Mouse (Mus musculus): ENCODE results near the gene Cdc42bpg. TPM values are rescaled to one million over a fixed set of nuclear protein-coding genes. Genes with fewer than 3 reads are reported as not detected.

Cdc42bpg gene
- polyA plus RNA-seq, 1 experiment from 2014 or later, result 0.58 TPM

DNA sequence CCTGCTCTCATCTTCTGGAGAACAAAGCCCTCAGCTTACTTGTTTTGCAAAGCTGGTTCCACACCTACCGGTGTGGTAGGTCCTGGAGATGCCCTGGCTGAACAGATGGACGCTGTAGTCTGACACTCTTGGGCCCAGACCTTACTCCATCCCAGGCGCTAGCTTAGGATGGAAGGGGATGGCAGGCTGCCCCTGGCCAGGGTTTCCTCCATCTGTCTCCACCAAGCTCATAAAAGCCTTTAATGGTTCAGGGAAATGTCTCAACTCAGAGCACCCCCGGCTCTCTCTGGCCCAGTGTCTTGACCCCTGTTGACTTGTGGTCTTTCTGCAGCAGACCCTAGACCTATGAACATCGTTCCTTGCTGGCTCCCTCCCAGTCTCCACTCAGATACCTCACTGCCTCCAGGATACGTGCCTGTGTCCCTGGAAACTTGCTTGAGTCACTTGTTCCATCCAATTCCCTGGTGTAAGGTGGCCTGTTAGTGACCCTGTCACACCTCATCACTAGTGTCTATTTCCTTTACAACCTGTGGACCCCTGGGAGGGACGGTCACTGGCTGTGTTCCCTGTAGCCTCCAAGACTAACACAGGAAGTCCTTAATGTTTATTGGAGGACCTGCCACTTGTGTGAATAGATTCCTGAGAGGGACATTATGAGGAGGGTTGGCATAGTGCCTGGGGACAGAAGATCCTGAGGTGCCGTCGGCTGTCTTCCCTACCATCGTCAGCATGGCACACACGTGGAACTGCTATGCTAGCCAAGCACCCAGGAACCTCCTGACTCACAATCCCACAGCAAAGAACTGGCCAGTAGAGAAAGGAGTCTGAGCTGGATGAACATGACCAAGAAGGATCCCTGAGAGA, 38.7 kb upstream of the Cdc42bpg start:
- WGBS, result 52% methylated on average over 11 of the region's 11 CpGs
- H3K9ac ChIP-seq (ENCODE audit: low read length), result no peak overlapping the region
- H3K4me2 ChIP-seq (ENCODE audit: low read depth), result no peak overlapping the region
- H3K9me3 ChIP-seq (ENCODE audit: control insufficient read depth, low read length), result no peaks in the 10 kb centered on the region
- H3K27me3 ChIP-seq (ENCODE audit: control insufficient read depth, insufficient read depth, low read length), result no peaks in the 10 kb centered on the region
- ATAC-seq (ENCODE audit: insufficient read depth, low FRiP score, low TSS enrichment) (no peak), DNase-seq (ENCODE audit: low spot score) (no peak)
- no peak overlapping the region for H3K4me3 ChIP-seq (ENCODE audit: low read depth, low read length)
- 0 out of 2 replicates have a peak, but pooled peaks cover 2% of the 10 kb centered on the region for H3K4me1 ChIP-seq (ENCODE audit: control insufficient read depth, insufficient read depth, low read length)
- H3K27ac ChIP-seq (ENCODE audit: low read depth, low read length), result no peak overlapping the region
- no peaks in the 10 kb centered on the region for H3K36me3 ChIP-seq (ENCODE audit: control insufficient read depth, insufficient read depth, low read length)

DNA sequence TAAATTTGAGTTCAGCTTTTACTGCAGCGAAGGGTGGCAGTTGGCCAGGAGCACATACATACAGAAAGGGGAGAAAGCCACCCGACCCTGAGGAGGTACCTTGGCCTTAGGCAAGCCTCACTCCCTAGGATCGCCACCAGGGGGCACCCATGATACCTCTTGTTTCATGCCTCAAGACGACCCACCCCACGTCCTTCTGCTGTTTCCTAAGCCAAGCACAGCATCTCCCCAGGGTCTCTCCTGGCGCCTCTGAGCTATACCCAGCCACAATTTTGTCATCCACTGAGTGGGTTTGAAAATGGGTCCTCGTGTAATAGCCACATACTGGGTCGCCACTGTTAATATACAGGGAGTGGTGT, 38.1 kb upstream of the Cdc42bpg start:
- Histone ChIP-seq H3K4me2 (ENCODE audit: low read depth) (no peak overlapping the region), H3K27me3 (ENCODE audit: control insufficient read depth, insufficient read depth, low read length) (no peaks in the 10 kb centered on the region), H3K36me3 (ENCODE audit: control insufficient read depth, insufficient read depth, low read length) (no peaks in the 10 kb centered on the region), H3K4me3 (ENCODE audit: low read depth, low read length) (no peak overlapping the region), H3K9me3 (ENCODE audit: control insufficient read depth, low read length) (no peaks in the 10 kb centered on the region), H3K27ac (ENCODE audit: low read depth, low read length) (no peak overlapping the region), H3K4me1 (ENCODE audit: control insufficient read depth, insufficient read depth, low read length) (0 out of 2 replicates have a peak, but pooled peaks cover 2% of the 10 kb centered on the region), H3K9ac (ENCODE audit: low read length) (no peak overlapping the region)
- no peak for ATAC-seq (ENCODE audit: insufficient read depth, low FRiP score, low TSS enrichment)
- WGBS, result 18% methylated on average over 8 of the region's 8 CpGs
- DNase-seq (ENCODE audit: low spot score), result peak; percentile 89

DNA sequence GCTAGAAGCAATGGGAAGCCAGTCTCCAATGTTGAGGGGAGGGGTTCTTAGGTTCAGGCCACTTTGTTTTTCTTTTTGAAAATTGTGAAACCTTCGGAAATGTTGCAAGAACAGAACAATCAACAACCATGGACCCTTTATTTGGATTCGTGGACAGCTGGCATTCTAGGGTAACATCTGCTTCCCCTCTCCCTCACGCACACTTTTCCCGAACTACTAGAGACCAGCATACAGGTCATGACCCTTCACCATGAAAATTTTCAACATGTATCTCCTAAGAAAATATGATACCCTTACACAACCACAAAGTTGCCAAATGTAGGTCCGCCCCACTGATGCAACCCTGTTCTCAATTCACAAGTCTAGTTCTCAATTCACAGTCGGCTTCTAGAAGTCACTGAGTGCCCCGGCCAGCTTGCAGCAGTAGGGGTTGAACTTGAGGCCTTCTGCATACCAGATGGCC, 37.6 kb upstream of the Cdc42bpg start:
- H3K9ac ChIP-seq (ENCODE audit: low read length), result no peak overlapping the region
- no peak overlapping the region for H3K4me3 ChIP-seq (ENCODE audit: low read depth, low read length)
- H3K36me3 ChIP-seq (ENCODE audit: control insufficient read depth, insufficient read depth, low read length), result no peaks in the 10 kb centered on the region
- H3K9me3 ChIP-seq (ENCODE audit: control insufficient read depth, low read length), result no peaks in the 10 kb centered on the region
- DNase-seq (ENCODE audit: low spot score) (no peak), ATAC-seq (ENCODE audit: insufficient read depth, low FRiP score, low TSS enrichment) (no peak)
- 81% methylated on average over 7 of the region's 7 CpGs for WGBS
- no peak overlapping the region for H3K27ac ChIP-seq (ENCODE audit: low read depth, low read length)
- no peak overlapping the region for H3K4me2 ChIP-seq (ENCODE audit: low read depth)
- H3K27me3 ChIP-seq (ENCODE audit: control insufficient read depth, insufficient read depth, low read length), result no peaks in the 10 kb centered on the region
- H3K4me1 ChIP-seq (ENCODE audit: control insufficient read depth, insufficient read depth, low read length), result 0 out of 2 replicates have a peak, but pooled peaks cover 2% of the 10 kb centered on the region

DNA sequence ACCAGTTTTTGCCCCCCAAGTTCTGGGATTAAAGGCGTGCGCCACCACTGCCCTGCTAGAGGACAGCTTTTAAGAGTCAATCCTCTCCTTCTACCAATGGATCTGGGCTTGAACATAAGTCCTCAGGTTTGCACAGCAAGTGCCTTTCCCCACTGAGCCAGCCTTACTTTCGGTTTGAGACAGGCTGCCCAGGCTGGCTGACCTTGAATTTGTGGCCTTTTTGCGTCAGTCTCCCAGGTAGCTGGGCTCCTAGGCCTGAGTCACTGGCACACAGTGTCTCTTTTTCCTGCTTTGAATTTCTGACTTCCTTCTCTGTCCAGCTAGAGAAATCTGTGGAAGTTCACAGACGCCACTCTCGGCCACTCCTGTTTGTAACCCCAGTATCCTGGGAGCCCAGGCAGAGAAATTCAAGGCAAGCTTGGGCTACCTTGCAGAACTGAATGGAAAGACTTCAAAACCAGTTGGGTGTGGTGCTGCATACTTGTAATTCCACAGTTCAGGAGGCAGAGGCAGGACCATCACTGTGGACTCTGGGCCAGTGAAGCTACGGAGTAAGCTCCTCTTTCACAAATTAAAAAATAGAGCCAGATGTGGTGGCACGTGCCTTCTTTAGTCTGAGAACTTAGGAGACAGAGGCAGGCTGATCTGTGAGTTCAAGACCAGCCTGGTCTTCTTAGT, 36.3 kb upstream of the Cdc42bpg start:
- no peak for ATAC-seq (ENCODE audit: insufficient read depth, low FRiP score, low TSS enrichment)
- 90% methylated on average over 8 of the region's 8 CpGs for WGBS

DNA sequence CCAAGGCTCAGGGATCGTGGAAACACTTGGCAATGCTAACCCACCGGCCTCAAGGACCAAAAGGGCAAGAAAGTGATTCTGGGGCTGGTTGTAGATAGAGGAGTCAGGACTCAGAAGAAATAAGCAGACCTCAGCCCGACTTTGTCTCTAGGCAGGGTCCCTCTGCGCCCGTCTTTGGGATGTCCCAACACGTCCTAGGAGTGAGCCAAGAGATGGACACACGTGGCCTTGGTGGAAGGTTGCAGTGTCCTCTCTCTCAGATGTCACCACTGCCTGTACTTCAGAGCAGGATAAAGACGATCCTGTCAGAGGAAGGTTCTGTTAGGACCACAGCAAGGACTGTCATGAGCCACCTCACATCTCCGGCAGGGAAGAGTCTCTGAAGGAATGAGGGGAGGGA, 35.6 kb upstream of the Cdc42bpg start:
- no peak for DNase-seq (ENCODE audit: low spot score)
- Histone ChIP-seq H3K4me3 (ENCODE audit: low read depth, low read length) (no peak overlapping the region), H3K4me2 (ENCODE audit: low read depth) (no peak overlapping the region; the same call in 1 of the 2 replicates), H3K27me3 (ENCODE audit: control insufficient read depth, insufficient read depth, low read length) (no peaks in the 10 kb centered on the region), H3K36me3 (ENCODE audit: control insufficient read depth, insufficient read depth, low read length) (no peaks in the 10 kb centered on the region), H3K27ac (ENCODE audit: low read depth, low read length) (no peak overlapping the region), H3K9me3 (ENCODE audit: control insufficient read depth, low read length) (no peaks in the 10 kb centered on the region), H3K9ac (ENCODE audit: low read length) (0 out of 2 replicates have a peak overlapping the region, but pooled peaks have one; percentile 22), H3K4me1 (ENCODE audit: control insufficient read depth, insufficient read depth, low read length) (peaks cover 3% of the 10 kb centered on the region)
- ATAC-seq (ENCODE audit: insufficient read depth, low FRiP score, low TSS enrichment), result no peak
- WGBS, result 65% methylated on average over 9 of the region's 9 CpGs

More for the DNA sequence above, 36.3 kb upstream of the Cdc42bpg start:
- no peak for DNase-seq (ENCODE audit: low spot score)
- 0 out of 2 replicates have a peak, but pooled peaks cover 2% of the 10 kb centered on the region for H3K4me1 ChIP-seq (ENCODE audit: control insufficient read depth, insufficient read depth, low read length)
- H3K4me2 ChIP-seq (ENCODE audit: low read depth), result no peak overlapping the region
- H3K9ac ChIP-seq (ENCODE audit: low read length), result no peak overlapping the region
- H3K36me3 ChIP-seq (ENCODE audit: control insufficient read depth, insufficient read depth, low read length), result no peaks in the 10 kb centered on the region
- no peaks in the 10 kb centered on the region for H3K9me3 ChIP-seq (ENCODE audit: control insufficient read depth, low read length)
- H3K4me3 ChIP-seq (ENCODE audit: low read depth, low read length), result no peak overlapping the region
- no peak overlapping the region for H3K27ac ChIP-seq (ENCODE audit: low read depth, low read length)
- no peaks in the 10 kb centered on the region for H3K27me3 ChIP-seq (ENCODE audit: control insufficient read depth, insufficient read depth, low read length)

DNA sequence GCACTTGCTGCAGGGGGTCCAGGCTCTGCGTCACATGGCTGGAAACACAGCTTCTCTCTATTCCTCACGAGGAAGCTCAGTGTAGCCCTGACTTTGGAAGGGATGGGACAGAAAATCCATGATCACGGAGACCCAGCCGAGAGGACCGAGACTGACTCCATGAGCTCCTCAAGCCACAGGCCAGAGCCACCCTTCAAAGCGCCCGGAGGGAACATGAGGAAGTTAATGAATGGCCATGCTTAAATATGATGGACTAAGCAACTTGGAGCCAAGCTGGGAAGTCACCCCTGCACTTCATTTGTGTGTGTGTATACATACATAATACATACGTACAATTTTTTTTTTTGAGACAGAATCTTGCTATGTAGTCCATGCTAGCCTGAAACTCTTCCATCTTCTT, 35.0 kb upstream of the Cdc42bpg start:
- no peaks in the 10 kb centered on the region for H3K36me3 ChIP-seq (ENCODE audit: control insufficient read depth, insufficient read depth, low read length)
- no peaks in the 10 kb centered on the region for H3K27me3 ChIP-seq (ENCODE audit: control insufficient read depth, insufficient read depth, low read length)
- no peak overlapping the region for H3K4me3 ChIP-seq (ENCODE audit: low read depth, low read length)
- H3K27ac ChIP-seq (ENCODE audit: low read depth, low read length), result no peak overlapping the region
- no peaks in the 10 kb centered on the region for H3K9me3 ChIP-seq (ENCODE audit: control insufficient read depth, low read length)
- WGBS, result 35% methylated on average over 8 of the region's 8 CpGs
- H3K4me2 ChIP-seq (ENCODE audit: low read depth), result no peak overlapping the region; the same call in 1 of the 2 replicates
- H3K9ac ChIP-seq (ENCODE audit: low read length), result 0 out of 2 replicates have a peak overlapping the region, but pooled peaks have one; percentile 22
- peaks cover 6% of the 10 kb centered on the region for H3K4me1 ChIP-seq (ENCODE audit: control insufficient read depth, insufficient read depth, low read length)
- no peak for ATAC-seq (ENCODE audit: insufficient read depth, low FRiP score, low TSS enrichment)
- DNase-seq (ENCODE audit: low spot score), result no peak

DNA sequence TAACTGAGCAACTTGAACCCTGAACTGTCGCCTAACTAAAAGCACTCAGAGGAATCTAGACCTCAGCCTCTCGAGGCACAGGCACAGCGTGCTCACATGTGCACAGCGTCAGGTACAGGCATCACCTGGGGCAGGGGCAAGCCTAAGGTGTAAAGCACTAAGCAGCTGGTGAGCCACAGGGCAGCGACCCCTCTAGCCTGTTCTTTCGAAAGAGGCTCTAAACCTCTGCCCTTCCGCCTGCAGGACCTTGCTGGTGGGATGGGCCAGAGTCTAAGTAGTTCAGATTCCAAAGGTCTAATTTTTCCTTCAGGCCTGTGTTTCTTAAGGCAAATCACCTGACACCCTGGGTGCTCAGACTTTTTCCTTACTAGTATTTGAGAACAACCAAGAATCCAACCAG, 34.2 kb upstream of the Cdc42bpg start:
- Histone ChIP-seq H3K27ac (ENCODE audit: low read depth, low read length) (no peak overlapping the region), H3K4me1 (ENCODE audit: control insufficient read depth, insufficient read depth, low read length) (peaks cover 6% of the 10 kb centered on the region), H3K4me2 (ENCODE audit: low read depth) (no peak overlapping the region), H3K9me3 (ENCODE audit: control insufficient read depth, low read length) (no peaks in the 10 kb centered on the region), H3K36me3 (ENCODE audit: control insufficient read depth, insufficient read depth, low read length) (no peaks in the 10 kb centered on the region), H3K4me3 (ENCODE audit: low read depth, low read length) (no peak overlapping the region), H3K9ac (ENCODE audit: low read length) (no peak overlapping the region), H3K27me3 (ENCODE audit: control insufficient read depth, insufficient read depth, low read length) (no peaks in the 10 kb centered on the region)
- ATAC-seq (ENCODE audit: insufficient read depth, low FRiP score, low TSS enrichment) (no peak), DNase-seq (ENCODE audit: low spot score) (no peak)
- whole genome bisulfite sequencing, result 73% methylated on average over 7 of the region's 7 CpGs

DNA sequence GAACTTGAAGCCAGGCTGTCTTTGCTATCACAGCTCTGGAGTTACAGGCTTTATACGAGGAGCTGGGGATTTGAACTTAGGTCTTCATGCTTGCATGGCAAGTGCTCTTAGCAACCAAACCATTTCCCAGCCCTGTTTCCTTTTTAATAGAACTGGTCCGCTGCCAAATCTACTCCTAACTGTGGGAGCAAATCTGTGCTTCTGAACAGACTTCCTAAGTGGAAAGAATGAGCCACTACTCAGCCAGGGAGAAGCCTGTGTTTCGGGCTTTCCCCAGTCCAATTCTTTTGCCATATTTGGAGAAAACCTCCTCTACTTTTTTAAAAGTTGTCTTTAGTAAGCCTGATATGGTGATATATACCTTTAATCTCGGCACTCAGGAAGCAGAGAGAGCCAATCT, 33.5 kb upstream of the Cdc42bpg start:
- Histone ChIP-seq H3K4me3 (ENCODE audit: low read depth, low read length) (no peak overlapping the region), H3K27me3 (ENCODE audit: control insufficient read depth, insufficient read depth, low read length) (no peaks in the 10 kb centered on the region), H3K27ac (ENCODE audit: low read depth, low read length) (no peak overlapping the region), H3K36me3 (ENCODE audit: control insufficient read depth, insufficient read depth, low read length) (no peaks in the 10 kb centered on the region), H3K9ac (ENCODE audit: low read length) (no peak overlapping the region), H3K9me3 (ENCODE audit: control insufficient read depth, low read length) (no peaks in the 10 kb centered on the region), H3K4me2 (ENCODE audit: low read depth) (no peak overlapping the region), H3K4me1 (ENCODE audit: control insufficient read depth, insufficient read depth, low read length) (peaks cover 10% of the 10 kb centered on the region)
- DNase-seq (ENCODE audit: low spot score) (no peak), ATAC-seq (ENCODE audit: insufficient read depth, low FRiP score, low TSS enrichment) (no peak)
- WGBS, result 90% methylated on average over 4 of the region's 4 CpGs

Measured in neural tube, embryonic 11.5 days (tissue).